Mouse (Mus musculus): ENCODE data around the gene Nsun2. TPM values are rescaled to one million over a fixed set of nuclear protein-coding genes. Genes with fewer than 3 reads are reported as not detected.

Nsun2 gene
- polyA plus RNA-seq, 1 experiment from 2014 or later: 172 TPM

GRCm38 (mm10) chr13:69638108-69638626 is 104.6 kb downstream of the Nsun2 start:
- Histone ChIP-seq H3K27me3 (ENCODE audit: low read depth, poor library complexity, severe bottlenecking) (no peaks in the 10 kb centered on the region), H3K36me3 (peaks cover 75% of the 10 kb centered on the region), H3K4me1 (no peaks in the 10 kb centered on the region), H3K9me3 (replicated peaks) (no peaks in the 10 kb centered on the region), H3K4me3 (no peak overlapping the region), H3K27ac (no peak overlapping the region)
- WGBS: 86% methylated on average over 6 of the region's 6 CpGs
- DNase-seq (ENCODE audit: low spot score): no peak

GRCm38 (mm10) chr13:69639251-69639650 is 105.7 kb downstream of the Nsun2 start:
- WGBS: 91% methylated on average over 5 of the region's 5 CpGs
- H3K36me3 ChIP-seq: peaks cover 65% of the 10 kb centered on the region
- no peaks in the 10 kb centered on the region for H3K9me3 ChIP-seq (replicated peaks)
- DNase-seq (ENCODE audit: low spot score): no peak
- no peak overlapping the region for H3K4me3 ChIP-seq
- H3K4me1 ChIP-seq: no peaks in the 10 kb centered on the region
- H3K27me3 ChIP-seq (ENCODE audit: low read depth, poor library complexity, severe bottlenecking): no peaks in the 10 kb centered on the region
- H3K27ac ChIP-seq: no peak overlapping the region

- H3K36me3 ChIP-seq: peaks cover 56% of the 10 kb centered on the region
- H3K9me3 ChIP-seq (replicated peaks): no peaks in the 10 kb centered on the region
- H3K27ac ChIP-seq: no peak overlapping the region
- no peak overlapping the region for H3K4me3 ChIP-seq
- 89% methylated on average over 4 of the region's 4 CpGs for WGBS
- H3K4me1 ChIP-seq: no peaks in the 10 kb centered on the region
- no peak for DNase-seq (ENCODE audit: low spot score)
- no peaks in the 10 kb centered on the region for H3K27me3 ChIP-seq (ENCODE audit: low read depth, poor library complexity, severe bottlenecking)
Measured at GRCm38 (mm10) chr13:69640126-69640525, 106.6 kb downstream of the Nsun2 start.

DNA sequence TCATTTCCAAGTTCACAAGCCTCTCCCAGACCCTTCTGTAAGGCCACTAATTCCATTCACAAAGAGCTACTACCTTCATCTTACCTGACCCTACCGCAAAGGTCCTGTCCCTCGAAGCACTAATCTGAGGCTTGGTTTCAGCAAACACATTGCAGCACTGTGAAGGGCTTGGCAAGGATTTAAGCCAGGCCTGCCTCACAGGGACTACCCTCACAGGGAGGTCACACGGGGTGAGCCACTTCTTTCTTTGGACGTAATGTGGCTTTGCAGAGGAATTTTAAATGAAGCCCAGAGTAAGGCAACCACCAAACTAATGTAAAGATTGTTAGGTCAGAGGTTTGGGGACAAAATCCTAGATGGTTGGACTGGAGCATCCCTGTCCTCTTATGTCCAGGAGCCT is 107.0 kb downstream of the Nsun2 start:
- H3K36me3 ChIP-seq: peaks cover 52% of the 10 kb centered on the region
- no peaks in the 10 kb centered on the region for H3K4me1 ChIP-seq
- H3K9me3 ChIP-seq (replicated peaks): no peaks in the 10 kb centered on the region
- no peak for DNase-seq (ENCODE audit: low spot score)
- WGBS: 95% methylated on average over 4 of the region's 4 CpGs
- no peaks in the 10 kb centered on the region for H3K27me3 ChIP-seq (ENCODE audit: low read depth, poor library complexity, severe bottlenecking)
- H3K4me3 ChIP-seq: no peak overlapping the region
- no peak overlapping the region for H3K27ac ChIP-seq

- no peaks in the 10 kb centered on the region for H3K4me1 ChIP-seq
- no peak overlapping the region for H3K4me3 ChIP-seq
- WGBS: 84% methylated on average over 3 of the region's 3 CpGs
- H3K9me3 ChIP-seq (replicated peaks): no peaks in the 10 kb centered on the region
- peaks cover 47% of the 10 kb centered on the region for H3K36me3 ChIP-seq
- H3K27me3 ChIP-seq (ENCODE audit: low read depth, poor library complexity, severe bottlenecking): no peaks in the 10 kb centered on the region
- H3K27ac ChIP-seq: no peak overlapping the region
- DNase-seq (ENCODE audit: low spot score): no peak
Measured at GRCm38 (mm10) chr13:69641017-69641416, 107.5 kb downstream of the Nsun2 start.

DNA sequence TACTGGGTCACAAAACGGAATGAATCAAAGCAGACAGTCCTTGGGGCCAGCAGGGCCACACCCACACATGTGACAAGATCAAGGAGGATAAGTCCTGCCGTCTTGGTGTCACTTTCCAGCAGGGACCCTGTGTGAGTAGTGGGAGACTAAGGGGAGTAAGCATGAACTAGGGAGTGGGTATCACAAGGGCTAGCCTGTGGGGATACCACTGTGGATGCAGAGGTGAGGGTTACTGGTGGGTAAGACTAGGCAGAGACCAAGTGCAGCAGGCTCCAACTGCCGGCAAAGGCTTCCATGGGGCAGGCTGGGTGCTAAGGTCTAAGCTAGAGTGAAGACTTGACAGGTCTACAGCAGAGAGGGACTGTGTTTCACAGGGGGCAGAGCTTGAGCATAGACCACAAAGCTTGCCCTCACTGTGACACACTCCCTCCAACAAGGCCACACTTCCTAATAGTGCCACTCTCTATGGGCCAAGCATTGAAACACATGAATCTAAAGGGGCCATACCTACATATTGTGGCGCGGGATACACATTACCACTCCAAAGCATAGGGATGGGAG is 109.2 kb downstream of the Nsun2 start:
- Histone ChIP-seq H3K27me3 (ENCODE audit: low read depth, poor library complexity, severe bottlenecking) (no peaks in the 10 kb centered on the region), H3K36me3 (peaks cover 30% of the 10 kb centered on the region), H3K4me3 (no peak overlapping the region), H3K4me1 (no peaks in the 10 kb centered on the region), H3K9me3 (replicated peaks) (no peaks in the 10 kb centered on the region), H3K27ac (no peak overlapping the region)
- no peak for DNase-seq (ENCODE audit: low spot score)
- WGBS: 71% methylated on average over 5 of the region's 5 CpGs

GRCm38 (mm10) chr13:69643937-69644336 is 110.4 kb downstream of the Nsun2 start:
- Histone ChIP-seq H3K27me3 (ENCODE audit: low read depth, poor library complexity, severe bottlenecking) (no peaks in the 10 kb centered on the region), H3K36me3 (peaks cover 18% of the 10 kb centered on the region), H3K9me3 (replicated peaks) (no peaks in the 10 kb centered on the region), H3K4me3 (no peak overlapping the region), H3K27ac (no peak overlapping the region), H3K4me1 (no peaks in the 10 kb centered on the region)
- 92% methylated on average over 2 of the region's 2 CpGs for WGBS
- DNase-seq (ENCODE audit: low spot score): no peak

DNA sequence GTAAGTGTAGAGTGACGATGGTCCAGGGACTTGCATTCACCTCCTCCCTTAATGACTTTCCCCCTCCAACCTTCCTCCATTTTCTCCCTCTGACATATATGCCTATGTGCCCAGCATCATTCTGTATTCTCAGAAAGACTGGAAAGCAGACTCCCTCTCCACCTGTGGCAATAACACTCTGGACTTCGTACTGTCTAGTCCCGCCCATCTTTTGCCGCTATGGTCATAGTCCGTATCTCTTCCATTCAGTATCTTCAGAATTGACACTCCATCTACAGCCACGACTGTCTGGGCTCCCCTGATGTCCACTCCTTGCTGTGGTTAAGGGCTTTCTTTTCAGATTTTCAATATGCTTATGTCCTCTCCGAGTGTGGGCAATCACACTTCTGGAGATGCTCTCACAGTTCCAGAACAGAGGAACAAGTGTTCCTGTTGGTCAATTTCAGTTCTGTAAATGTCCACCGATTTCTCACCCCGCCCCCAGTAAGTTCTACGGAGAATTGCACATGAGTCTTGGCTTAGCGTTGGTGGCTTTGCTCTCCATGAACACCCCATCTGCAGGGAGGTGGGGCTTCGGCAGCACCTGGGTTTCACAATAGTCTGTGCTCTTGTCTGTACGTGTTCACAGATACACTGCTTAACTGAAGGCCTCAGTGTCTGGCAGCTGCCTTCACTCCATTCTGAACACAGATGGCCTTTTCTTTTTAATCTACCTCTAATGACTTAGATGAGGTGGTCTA is 111.1 kb downstream of the Nsun2 start:
- no peak overlapping the region for H3K4me3 ChIP-seq
- no peak for DNase-seq (ENCODE audit: low spot score)
- 89% methylated on average over 13 of the region's 13 CpGs for WGBS
- no peaks in the 10 kb centered on the region for H3K4me1 ChIP-seq
- no peaks in the 10 kb centered on the region for H3K27me3 ChIP-seq (ENCODE audit: low read depth, poor library complexity, severe bottlenecking)
- H3K27ac ChIP-seq: no peak overlapping the region
- peaks cover 11% of the 10 kb centered on the region for H3K36me3 ChIP-seq
- no peaks in the 10 kb centered on the region for H3K9me3 ChIP-seq (replicated peaks)

GRCm38 (mm10) chr13:69645694-69646423 is 112.3 kb downstream of the Nsun2 start:
- no peaks in the 10 kb centered on the region for H3K9me3 ChIP-seq (replicated peaks)
- no peak overlapping the region for H3K4me3 ChIP-seq
- H3K4me1 ChIP-seq: no peaks in the 10 kb centered on the region
- no peak for DNase-seq (ENCODE audit: low spot score)
- no peaks in the 10 kb centered on the region for H3K27me3 ChIP-seq (ENCODE audit: low read depth, poor library complexity, severe bottlenecking)
- 70% methylated on average over 13 of the region's 13 CpGs for WGBS
- no peak overlapping the region for H3K27ac ChIP-seq
- no peaks in the 10 kb centered on the region for H3K36me3 ChIP-seq

GRCm38 (mm10) chr13:69646481-69646880 is 112.9 kb downstream of the Nsun2 start:
- 85% methylated on average over 9 of the region's 9 CpGs for WGBS
- Histone ChIP-seq H3K36me3 (no peaks in the 10 kb centered on the region), H3K27me3 (ENCODE audit: low read depth, poor library complexity, severe bottlenecking) (no peaks in the 10 kb centered on the region), H3K9me3 (replicated peaks) (no peaks in the 10 kb centered on the region), H3K27ac (no peak overlapping the region), H3K4me3 (no peak overlapping the region), H3K4me1 (no peaks in the 10 kb centered on the region)
- no peak for DNase-seq (ENCODE audit: low spot score)

- H3K4me3 ChIP-seq: no peak overlapping the region
- H3K36me3 ChIP-seq: no peaks in the 10 kb centered on the region
- no peak for DNase-seq (ENCODE audit: low spot score)
- WGBS: 86% methylated on average over 3 of the region's 3 CpGs
- H3K27me3 ChIP-seq (ENCODE audit: low read depth, poor library complexity, severe bottlenecking): no peaks in the 10 kb centered on the region
- H3K4me1 ChIP-seq: no peaks in the 10 kb centered on the region
- no peaks in the 10 kb centered on the region for H3K9me3 ChIP-seq (replicated peaks)
- H3K27ac ChIP-seq: no peak overlapping the region
Measured at GRCm38 (mm10) chr13:69654508-69654907, 121.0 kb downstream of the Nsun2 start.

DNA sequence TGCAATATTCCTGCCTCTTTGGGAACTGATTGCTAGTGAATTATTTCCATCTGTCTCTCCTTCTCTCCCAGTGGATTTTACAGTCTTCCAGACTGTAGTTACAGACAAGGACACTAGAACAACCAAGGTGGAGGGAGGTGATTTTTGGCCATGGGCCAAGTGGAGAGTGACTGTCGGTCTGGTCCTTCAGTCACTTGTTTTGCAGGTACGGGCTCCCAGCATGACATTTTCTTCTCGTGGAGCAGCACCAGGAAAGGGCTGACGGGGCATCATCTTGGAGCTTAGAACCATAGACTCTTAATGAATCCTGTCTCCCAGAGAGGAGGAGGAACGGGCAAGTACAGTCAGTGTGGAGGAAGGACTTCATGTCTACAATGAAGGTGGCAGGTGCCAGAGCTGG is 138.6 kb downstream of the Nsun2 start:
- WGBS: 90% methylated on average over 5 of the region's 5 CpGs
- no peak for DNase-seq (ENCODE audit: low spot score)
- no peaks in the 10 kb centered on the region for H3K36me3 ChIP-seq
- no peak overlapping the region for H3K4me3 ChIP-seq
- H3K9me3 ChIP-seq (replicated peaks): no peaks in the 10 kb centered on the region
- no peaks in the 10 kb centered on the region for H3K4me1 ChIP-seq
- H3K27ac ChIP-seq: no peak overlapping the region
- H3K27me3 ChIP-seq (ENCODE audit: low read depth, poor library complexity, severe bottlenecking): no peaks in the 10 kb centered on the region

DNA sequence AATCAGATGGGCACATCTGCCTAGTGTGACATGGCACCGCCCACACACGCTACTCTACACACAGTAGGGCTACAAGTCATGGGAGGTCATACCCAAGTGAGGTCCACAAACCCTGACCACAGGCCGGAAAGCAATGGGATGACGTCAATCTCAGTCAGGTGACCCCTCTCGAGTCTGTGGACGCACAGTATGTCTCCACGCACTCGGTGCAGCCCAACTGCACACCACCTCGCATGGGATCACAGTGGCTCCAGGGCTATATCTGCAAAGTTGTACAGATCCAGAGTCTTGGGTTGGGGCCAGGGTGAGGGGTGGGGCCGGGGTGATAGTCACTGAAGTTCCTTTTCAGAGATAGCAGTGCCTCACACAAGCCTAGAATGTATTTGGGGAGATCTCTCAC is 139.0 kb downstream of the Nsun2 start:
- no peaks in the 10 kb centered on the region for H3K9me3 ChIP-seq (replicated peaks)
- no peak for DNase-seq (ENCODE audit: low spot score)
- no peak overlapping the region for H3K4me3 ChIP-seq
- WGBS: 90% methylated on average over 10 of the region's 10 CpGs
- no peaks in the 10 kb centered on the region for H3K4me1 ChIP-seq
- no peaks in the 10 kb centered on the region for H3K27me3 ChIP-seq (ENCODE audit: low read depth, poor library complexity, severe bottlenecking)
- no peaks in the 10 kb centered on the region for H3K36me3 ChIP-seq
- no peak overlapping the region for H3K27ac ChIP-seq

Measured in limb, embryonic 10.5 days (tissue).